Mouse (Mus musculus): ENCODE measurements at regions not wholly inside any gene's neighbourhood (a gene's known extent, or its start where the extent isn't known, plus 50 kb on each side); places are given as distances from the start of the nearest gene placed in this dataset.

DNA sequence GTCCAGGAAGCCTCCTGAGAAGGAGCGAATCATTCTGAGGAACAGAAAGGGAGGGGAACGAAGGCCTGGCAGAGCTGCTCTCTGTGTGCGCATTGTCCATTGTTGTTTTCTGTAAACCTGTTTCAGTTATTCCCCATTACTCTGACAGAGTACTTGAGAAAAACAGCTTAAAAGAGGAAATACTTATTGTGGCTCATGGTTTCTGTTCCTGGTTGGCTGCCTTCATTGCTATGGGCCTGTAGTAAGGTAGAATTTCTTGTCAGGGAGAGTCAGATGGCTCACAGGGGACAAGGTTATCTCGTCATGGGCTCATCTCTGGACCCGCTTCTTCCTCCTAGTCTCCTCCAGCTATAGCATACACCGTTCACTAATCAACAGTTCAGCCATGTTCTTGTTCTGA, 2112.9 kb downstream of the 4930444P10Rik start:
- Histone ChIP-seq H3K9ac (ENCODE audit: insufficient read depth, low read depth) (no peak overlapping the region), H3K4me2 (ENCODE audit: insufficient read depth, low read depth, poor library complexity, severe bottlenecking) (no peak overlapping the region), H3K4me1 (ENCODE audit: control insufficient read depth in 1 of 2, insufficient read depth in 2 of 2) (peaks cover 5 to 27% of the 10 kb centered on the region in 2 experiments; a peak in 3 of 4 replicates), H3K79me2 (replicated peaks; ENCODE audit: control insufficient read depth, extremely low read depth, insufficient read depth, poor library complexity, severe bottlenecking) (no peaks in the 10 kb centered on the region), H3K27ac (ENCODE audit: insufficient read depth, low read depth) (no peak overlapping the region), H3K9me3 (replicated peaks; ENCODE audit: low read length) (no peaks in the 10 kb centered on the region), H3K36me3 (replicated peaks in 1 of 2; ENCODE audit: control insufficient read depth in 1 of 2, insufficient read depth in 1 of 2, low read length in 1 of 2) (no peaks in the 10 kb centered on the region), H3K27me3 (replicated peaks) (no peaks in the 10 kb centered on the region), H3K4me3 (replicated peaks in 1 of 3; ENCODE audit: low read depth in 2 of 3, low read length in 2 of 3, poor library complexity in 1 of 3) (no peak overlapping the region)
- dilution Hi-C loops (cut with MboI; ENCODE audit: extremely low pct_ligation_motif_present, extremely low pct_unique_long_range_greater_than_20kb, low sequenced_read_pairs) (no loop called here), in situ Hi-C loops (cut with MboI; ENCODE audit: low pct_ligation_motif_present, low pct_unique_long_range_greater_than_20kb, low sequenced_read_pairs) (no loop called here)
- TF ChIP-seq MYC (IDR thresholded peaks at IDR 0.05; ENCODE audit: low read depth, low read length) (no peak), KAT2A (IDR thresholded peaks at IDR 0.05; ENCODE audit: insufficient replicate concordance, low read length) (no peak), CHD1 (IDR thresholded peaks at IDR 0.05; ENCODE audit: low read depth, low read length) (no peak), SMC3 (IDR thresholded peaks at IDR 0.05; ENCODE audit: low read depth, low read length) (no peak), RAD21 (IDR thresholded peaks at IDR 0.05; ENCODE audit: low read depth, low read length) (no peak), ZMIZ1 (IDR thresholded peaks at IDR 0.05; ENCODE audit: low read depth, low read length) (no peak), E2F4 (IDR thresholded peaks at IDR 0.05; ENCODE audit: insufficient replicate concordance, low read depth, low read length) (no peak), POLR2AphosphoS2 (IDR thresholded peaks at IDR 0.05; ENCODE audit: low read depth, low read length) (no peak), ETS1 (conservative IDR thresholded peaks at IDR 0.05; ENCODE audit: low read depth, low read length) (no peak), MAX (IDR thresholded peaks at IDR 0.05; ENCODE audit: low read length) (no peak), CHD2 (IDR thresholded peaks at IDR 0.05; ENCODE audit: low read length) (no peak), CTCF (conservative IDR thresholded peaks at IDR 0.05 in 1 of 2, IDR thresholded peaks at IDR 0.05 in 1 of 2; ENCODE audit: low read depth in 2 of 2, low read length in 2 of 2) (no peak), BHLHE40 (IDR thresholded peaks at IDR 0.05; ENCODE audit: low read depth, low read length) (no peak), UBTF (IDR thresholded peaks at IDR 0.05; ENCODE audit: low read depth, low read length) (no peak)
- DNase-seq (ENCODE audit: extremely low read depth) = peak; percentile 47

DNA sequence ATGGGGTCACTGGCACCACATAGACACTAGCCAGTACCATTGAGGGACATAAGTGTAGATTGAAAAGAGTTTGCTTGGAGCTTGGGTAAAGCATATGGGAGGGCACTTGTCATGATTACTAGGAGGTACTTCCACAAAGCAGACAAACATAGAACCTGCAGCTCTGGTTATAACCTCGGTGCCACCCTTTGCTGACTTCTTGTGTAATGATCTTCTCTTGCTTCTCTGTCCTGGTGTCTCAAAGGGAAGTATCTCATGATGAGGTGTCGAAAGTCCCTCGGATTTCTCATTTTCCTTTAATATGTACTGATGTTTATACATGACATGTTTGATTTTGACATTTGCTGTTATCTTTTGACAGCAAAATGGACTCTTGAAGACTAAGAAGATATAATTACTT, 2114.5 kb downstream of the 4930444P10Rik start:
- no peak for TF ChIP-seq MAFK (IDR thresholded peaks at IDR 0.05; ENCODE audit: insufficient replicate concordance, low read length)
- TF ChIP-seq TCF12 (IDR thresholded peaks at IDR 0.05; ENCODE audit: low read depth, low read length) = no peak
- no peak for TF ChIP-seq CTCF (conservative IDR thresholded peaks at IDR 0.05 in 1 of 2, IDR thresholded peaks at IDR 0.05 in 1 of 2; ENCODE audit: low read depth in 2 of 2, low read length in 2 of 2)

More for the DNA sequence above, 2114.5 kb downstream of the 4930444P10Rik start:
- in situ Hi-C loops (cut with MboI; ENCODE audit: low pct_ligation_motif_present, low pct_unique_long_range_greater_than_20kb, low sequenced_read_pairs) = no loop called here
- Histone ChIP-seq H3K9ac (ENCODE audit: insufficient read depth, low read depth) (no peak overlapping the region), H3K9me3 (replicated peaks; ENCODE audit: low read length) (no peaks in the 10 kb centered on the region), H3K36me3 (replicated peaks in 1 of 2; ENCODE audit: control insufficient read depth in 1 of 2, insufficient read depth in 1 of 2, low read length in 1 of 2) (no peaks in the 10 kb centered on the region), H3K27me3 (replicated peaks) (no peaks in the 10 kb centered on the region), H3K79me2 (replicated peaks; ENCODE audit: control insufficient read depth, extremely low read depth, insufficient read depth, poor library complexity, severe bottlenecking) (no peaks in the 10 kb centered on the region), H3K27ac (ENCODE audit: insufficient read depth, low read depth) (no peak overlapping the region), H3K4me3 (replicated peaks in 1 of 3; ENCODE audit: low read depth in 2 of 3, low read length in 2 of 3, poor library complexity in 1 of 3) (no peak overlapping the region), H3K4me2 (ENCODE audit: insufficient read depth, low read depth, poor library complexity, severe bottlenecking) (no peak overlapping the region), H3K4me1 (ENCODE audit: control insufficient read depth in 1 of 2, insufficient read depth in 2 of 2) (peaks cover 2 to 14% of the 10 kb centered on the region in 2 experiments; a peak in 3 of 4 replicates)
- no peak for DNase-seq (ENCODE audit: extremely low read depth)
- dilution Hi-C loops (cut with MboI; ENCODE audit: extremely low pct_ligation_motif_present, extremely low pct_unique_long_range_greater_than_20kb, low sequenced_read_pairs) = no loop called here
